Mouse (Mus musculus): ENCODE results near the gene Nptn.

The Nptn gene

DNA sequence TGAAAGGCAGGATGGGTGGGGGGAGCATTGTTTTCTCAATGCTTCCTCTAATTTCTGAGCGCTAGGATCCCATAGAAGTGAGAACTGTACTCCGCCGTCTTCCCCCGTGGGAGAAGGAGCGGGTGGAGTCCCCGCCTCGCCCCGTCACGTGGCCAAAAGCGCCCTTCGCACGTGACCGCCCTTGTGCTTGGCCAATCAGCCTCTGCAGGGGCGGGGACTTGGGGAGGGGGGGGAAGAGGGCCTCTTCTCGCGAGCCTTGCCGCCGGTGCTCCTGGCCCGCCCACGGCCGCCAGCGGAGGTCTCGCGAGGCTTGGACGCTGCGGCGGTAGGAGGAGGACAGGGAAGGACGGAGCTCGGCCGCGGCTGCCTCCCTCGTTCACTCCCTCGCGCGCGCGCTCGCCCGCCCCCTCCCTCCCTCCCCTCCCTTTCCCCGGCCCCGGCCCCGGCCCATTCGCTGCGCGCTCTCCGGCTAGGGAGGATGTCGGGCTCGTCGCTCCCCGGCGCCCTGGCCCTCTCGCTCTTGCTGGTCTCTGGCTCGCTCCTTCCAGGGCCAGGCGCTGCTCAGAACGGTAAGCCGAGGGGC is at the start of gene Nptn:
Nptn (plus strand) TSS at position 283 of the 583 bp plus-strand sequence.
- DNase-seq = peak; percentile 97

DNA sequence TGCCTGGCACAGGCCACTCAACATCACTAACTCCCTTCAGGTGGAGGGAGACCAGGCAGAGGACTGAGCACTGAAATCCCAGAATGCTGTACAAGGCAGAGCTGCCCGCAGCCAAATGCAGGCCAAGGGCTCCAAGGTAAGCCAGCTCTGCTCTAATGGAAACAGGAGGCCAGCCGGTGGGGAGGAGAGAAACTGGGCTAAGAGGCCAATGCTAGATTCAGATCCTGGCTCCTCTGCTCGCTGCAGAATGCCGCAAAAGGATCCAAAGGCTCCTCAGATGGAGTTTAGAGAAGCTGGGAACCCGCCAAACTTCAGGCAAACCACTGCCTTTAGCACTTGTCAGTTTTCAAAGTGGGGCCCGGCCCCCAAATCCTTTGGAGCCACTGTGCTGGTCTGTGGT is 48.7 kb upstream of the Nptn start:
- no peak for DNase-seq

DNA sequence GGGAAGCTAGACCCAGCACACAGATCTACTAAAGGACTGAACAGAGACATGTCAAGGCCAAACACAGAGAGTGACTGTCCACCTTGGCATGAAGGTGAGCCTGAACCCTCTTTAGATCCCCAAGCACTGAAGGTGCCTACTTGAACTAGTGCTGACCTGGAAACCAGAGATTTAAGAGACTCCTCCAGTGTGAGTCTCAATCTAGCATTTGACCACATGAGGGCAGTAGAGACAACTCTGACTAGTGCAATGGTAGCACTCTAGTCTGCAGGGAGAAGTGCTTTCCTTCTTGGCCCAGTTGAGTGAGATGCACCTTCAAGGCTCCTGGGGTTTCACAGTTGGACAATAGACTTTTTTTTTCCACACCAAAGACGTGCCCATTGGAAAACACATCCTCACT is 47.3 kb upstream of the Nptn start:
- DNase-seq = peak; percentile 60

GRCm38 (mm10) chr9:58535447-58536134 is 46.4 kb upstream of the Nptn start:
- peak; percentile 56 for DNase-seq

DNA sequence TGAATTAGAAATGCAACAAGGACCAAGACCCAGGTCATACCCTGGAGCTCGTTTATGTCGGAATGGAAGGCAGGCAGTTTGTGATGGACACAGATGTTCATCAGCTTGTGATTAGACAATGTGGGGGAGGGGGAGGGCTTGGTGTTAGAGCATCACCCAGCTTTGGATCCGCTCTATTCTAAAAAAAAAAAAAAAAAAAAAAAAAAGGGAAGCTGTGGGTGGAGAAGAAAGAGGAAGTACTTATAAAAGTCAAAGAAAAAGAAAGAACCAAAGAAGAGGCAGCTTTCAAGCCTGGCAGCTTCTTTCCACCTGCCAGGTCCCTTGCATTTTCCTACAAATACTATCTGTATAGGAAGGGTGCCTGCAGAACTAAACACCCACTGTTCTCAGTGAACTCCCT is 44.3 kb upstream of the Nptn start:
- no peak for DNase-seq

DNA sequence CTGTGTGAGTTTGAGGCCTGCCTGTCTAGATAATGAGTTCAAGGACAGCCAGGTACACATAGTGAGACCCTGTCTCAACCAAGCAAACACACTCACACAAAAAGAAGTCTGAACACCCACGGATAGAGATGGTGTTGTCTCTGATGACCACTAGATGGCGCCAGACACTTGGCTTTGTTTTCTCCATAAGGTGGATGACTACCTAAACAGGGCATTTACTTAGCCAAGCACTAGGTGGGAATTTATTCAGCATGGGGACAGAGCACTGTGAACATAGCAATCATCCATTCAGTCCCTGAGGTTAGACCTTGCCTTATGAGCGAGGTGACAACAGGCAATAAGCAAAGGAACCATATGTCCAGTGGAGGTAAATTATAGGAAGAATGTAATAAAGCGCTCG is 42.2 kb upstream of the Nptn start:
- peak; percentile 60 for DNase-seq

DNA sequence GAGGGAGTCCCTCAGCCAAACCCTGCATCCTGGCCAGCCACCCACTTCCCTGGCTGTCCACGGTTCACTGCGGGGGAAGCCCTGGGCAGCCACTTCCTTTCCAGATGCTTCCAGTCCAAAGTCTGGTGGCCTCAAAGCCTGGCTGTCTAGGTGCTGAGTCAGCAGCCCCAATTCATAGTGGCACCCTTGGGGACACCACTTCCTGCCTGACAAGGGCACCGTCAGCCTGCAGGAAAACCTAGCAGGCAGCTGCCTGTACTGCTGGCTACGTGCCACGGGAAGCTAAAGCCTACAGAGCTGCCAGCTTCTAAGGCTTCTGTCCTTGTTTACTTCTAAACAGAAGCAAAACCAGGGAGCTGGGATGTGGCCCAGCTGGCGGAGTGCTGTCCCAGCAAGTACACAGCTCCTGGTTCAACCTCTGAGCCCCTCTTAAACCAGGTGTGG is 40.1 kb upstream of the Nptn start:
- peak; percentile 75 for DNase-seq

GRCm38 (mm10) chr9:58544879-58545324 is 37.1 kb upstream of the Nptn start:
- DNase-seq = no peak

- DNase-seq = no peak
Measured at GRCm38 (mm10) chr9:58545428-58545827, 36.6 kb upstream of the Nptn start.

DNA sequence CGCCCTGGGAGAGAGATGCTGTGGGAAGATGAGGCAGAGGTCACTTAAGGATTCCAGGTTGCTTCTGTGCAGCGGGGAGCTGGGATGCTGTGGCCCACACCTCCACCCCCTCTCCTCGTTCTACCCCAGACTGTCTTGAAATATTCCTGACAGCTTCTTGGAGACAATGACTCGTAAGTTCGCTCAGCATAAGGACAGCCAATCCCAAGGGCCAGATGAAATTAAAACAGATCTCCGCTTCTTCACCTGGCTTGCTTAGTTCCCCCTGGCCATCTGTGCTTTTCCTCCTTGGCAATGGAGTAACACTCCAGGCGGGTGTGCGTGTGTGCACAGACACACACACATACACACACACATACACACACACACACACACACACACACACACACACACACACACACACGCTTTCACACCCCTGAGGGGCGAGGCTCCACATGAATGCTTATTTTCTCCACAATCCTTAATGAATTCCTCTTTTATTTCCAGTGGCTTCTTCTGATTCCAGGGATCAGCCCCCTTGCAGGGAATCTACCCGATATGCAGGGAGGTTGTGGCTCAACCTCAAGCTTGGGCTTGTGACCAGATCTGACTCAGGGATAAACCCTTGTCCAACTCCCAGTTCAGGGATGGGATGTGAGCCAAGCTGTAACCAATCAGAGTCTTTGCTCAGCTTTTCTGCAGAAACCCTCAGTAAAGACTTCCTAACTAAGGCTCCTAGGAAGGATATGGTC is 35.2 kb upstream of the Nptn start:
- DNase-seq = no peak

GRCm38 (mm10) chr9:58548897-58549296 is 33.1 kb upstream of the Nptn start:
- no peak for DNase-seq

GRCm38 (mm10) chr9:58549694-58550093 is 32.3 kb upstream of the Nptn start:
- no peak for DNase-seq

GRCm38 (mm10) chr9:58550928-58551327 is 31.1 kb upstream of the Nptn start:
- DNase-seq = no peak

GRCm38 (mm10) chr9:58552083-58552482 is 30.0 kb upstream of the Nptn start:
- no peak for DNase-seq

DNA sequence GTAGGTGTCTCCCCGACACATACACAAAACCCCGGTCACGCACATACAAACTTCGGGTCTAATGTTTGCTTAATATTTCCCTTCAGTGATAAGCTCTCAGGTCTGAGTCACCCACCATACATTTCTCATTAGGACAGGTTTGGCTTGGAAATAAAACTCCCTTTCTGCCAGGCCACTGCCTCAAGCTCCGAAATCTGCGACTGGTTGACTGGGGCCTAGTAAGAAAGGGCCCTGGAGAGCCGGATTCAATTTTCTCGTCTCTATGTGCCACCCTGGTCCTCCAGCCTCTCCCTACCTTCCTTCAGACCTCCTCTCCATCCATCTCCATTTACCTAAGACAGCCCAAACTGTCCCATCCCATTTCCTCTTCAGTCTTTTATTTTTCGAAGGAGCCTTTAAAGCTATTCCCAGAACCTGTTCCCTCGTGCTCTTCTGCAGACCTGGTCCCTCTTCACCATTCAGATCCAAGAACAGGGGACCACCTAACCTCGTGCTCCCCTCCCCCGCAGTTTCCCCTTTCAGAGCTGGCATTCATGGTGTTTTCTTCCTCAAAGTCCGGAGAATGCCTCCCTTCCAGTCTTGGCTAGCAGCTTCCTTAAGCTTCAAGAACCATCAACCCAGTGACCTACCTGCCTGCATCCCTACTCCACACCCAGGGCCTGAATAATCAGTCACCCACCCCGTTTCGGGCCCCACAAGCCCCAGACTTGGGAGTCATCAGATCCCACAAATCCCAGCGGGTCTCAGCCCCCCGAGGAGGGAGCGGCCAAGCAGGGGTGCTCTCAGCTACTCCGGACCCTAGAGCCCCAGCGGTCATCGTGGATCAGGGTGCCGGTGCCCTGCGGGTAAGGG is 27.8 kb upstream of the Nptn start:
- DNase-seq = no peak

GRCm38 (mm10) chr9:58554908-58555684 is 26.9 kb upstream of the Nptn start, which contains the start of gene Cd276:
TSS of gene Cd276 (minus strand) at chr9:58555437.
- DNase-seq = peak; percentile 16

- DNase-seq = no peak
Measured at GRCm38 (mm10) chr9:58555685-58556414, 26.2 kb upstream of the Nptn start.

- DNase-seq = no peak
Measured at GRCm38 (mm10) chr9:58556627-58557026, 25.4 kb upstream of the Nptn start.

GRCm38 (mm10) chr9:58557457-58558455 is 24.3 kb upstream of the Nptn start:
- no peak for DNase-seq

- no peak for DNase-seq
Measured at GRCm38 (mm10) chr9:58560211-58560610, 21.8 kb upstream of the Nptn start.

Data from thymus, postnatal 25 days (tissue).